Mouse (Mus musculus): Measurements from ENCODE around the gene Fam184b. TPM values are rescaled to one million over a fixed set of nuclear protein-coding genes. Genes with fewer than 3 reads are reported as not detected.

Gene Fam184b
- polyA plus RNA-seq, 1 experiment = 6.4 TPM

DNA sequence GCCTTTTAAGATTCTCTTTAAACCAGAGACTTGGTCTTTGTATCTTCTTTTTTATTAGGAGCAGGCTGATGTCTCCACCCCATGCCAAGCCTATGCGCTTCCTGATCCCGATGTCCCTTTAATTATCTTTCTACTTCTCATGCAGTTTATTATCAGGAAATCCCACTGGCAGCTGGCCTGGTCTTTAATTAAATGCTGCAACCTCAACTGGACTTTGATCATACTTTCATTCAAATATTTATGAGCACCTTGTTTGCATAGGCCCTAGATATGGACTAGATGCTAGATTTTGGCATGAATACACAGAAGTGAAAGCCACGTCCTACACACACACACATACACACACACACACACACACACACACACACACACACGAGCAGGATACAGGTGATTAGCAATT lies 147.6 kb downstream of the Fam184b start:
- Histone ChIP-seq H3K27me3 (ENCODE audit: control insufficient read depth, insufficient read depth, low read length) (no peaks in the 10 kb centered on the region), H3K4me3 (replicated peaks; ENCODE audit: insufficient read depth, low read depth, low read length) (no peak overlapping the region), H3K4me1 (ENCODE audit: control insufficient read depth, insufficient read depth, low read length) (no peaks in the 10 kb centered on the region), H3K27ac (ENCODE audit: insufficient read depth, low read length) (no peak overlapping the region)
- WGBS = 71% methylated on average over 4 of the region's 4 CpGs
- TF ChIP-seq POLR2A (IDR thresholded peaks at IDR 0.05; ENCODE audit: borderline replicate concordance, insufficient read depth, low read length) = no peak
- no peak for TF ChIP-seq CTCF (IDR thresholded peaks at IDR 0.05; ENCODE audit: borderline replicate concordance, insufficient read depth, low read depth, low read length)
- DNase-seq = no peak

GRCm38 (mm10) chr5:45483654-45484053 lies 155.8 kb downstream of the Fam184b start:
- no peak for DNase-seq
- WGBS = 84% methylated on average over 1 of the region's 1 CpGs
- Histone ChIP-seq H3K27ac (ENCODE audit: insufficient read depth, low read length) (no peak overlapping the region), H3K4me1 (ENCODE audit: control insufficient read depth, insufficient read depth, low read length) (no peaks in the 10 kb centered on the region), H3K4me3 (replicated peaks; ENCODE audit: insufficient read depth, low read depth, low read length) (no peak overlapping the region), H3K27me3 (ENCODE audit: control insufficient read depth, insufficient read depth, low read length) (no peaks in the 10 kb centered on the region)
- TF ChIP-seq CTCF (IDR thresholded peaks at IDR 0.05; ENCODE audit: borderline replicate concordance, insufficient read depth, low read depth, low read length) (no peak), POLR2A (IDR thresholded peaks at IDR 0.05; ENCODE audit: borderline replicate concordance, insufficient read depth, low read length) (no peak)

DNA sequence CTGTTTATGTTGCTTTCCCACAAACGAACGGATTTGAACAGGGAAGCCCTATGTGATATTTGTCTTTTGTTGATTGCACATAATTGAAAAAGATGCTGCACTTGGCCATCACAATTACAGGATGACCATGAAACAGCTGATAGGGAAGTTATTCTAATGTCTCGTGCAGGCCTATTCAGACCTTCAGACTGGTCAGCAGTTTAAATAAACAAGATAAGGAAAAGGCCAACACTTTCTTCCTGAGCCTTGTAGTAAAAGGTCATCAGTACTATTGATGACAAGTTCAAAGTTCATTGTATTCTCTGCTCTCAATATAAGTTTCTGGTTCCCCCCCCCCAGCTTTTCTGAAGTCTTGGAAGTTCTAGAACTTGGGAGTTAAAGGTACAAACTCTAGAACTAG lies 156.8 kb downstream of the Fam184b start:
- Histone ChIP-seq H3K4me1 (ENCODE audit: control insufficient read depth, insufficient read depth, low read length) (no peaks in the 10 kb centered on the region), H3K27ac (ENCODE audit: insufficient read depth, low read length) (no peak overlapping the region), H3K4me3 (replicated peaks; ENCODE audit: insufficient read depth, low read depth, low read length) (no peak overlapping the region), H3K27me3 (ENCODE audit: control insufficient read depth, insufficient read depth, low read length) (no peaks in the 10 kb centered on the region)
- 87% methylated on average over 3 of the region's 3 CpGs for WGBS
- no peak for DNase-seq
- TF ChIP-seq CTCF (IDR thresholded peaks at IDR 0.05; ENCODE audit: borderline replicate concordance, insufficient read depth, low read depth, low read length) (no peak), POLR2A (IDR thresholded peaks at IDR 0.05; ENCODE audit: borderline replicate concordance, insufficient read depth, low read length) (no peak)

DNA sequence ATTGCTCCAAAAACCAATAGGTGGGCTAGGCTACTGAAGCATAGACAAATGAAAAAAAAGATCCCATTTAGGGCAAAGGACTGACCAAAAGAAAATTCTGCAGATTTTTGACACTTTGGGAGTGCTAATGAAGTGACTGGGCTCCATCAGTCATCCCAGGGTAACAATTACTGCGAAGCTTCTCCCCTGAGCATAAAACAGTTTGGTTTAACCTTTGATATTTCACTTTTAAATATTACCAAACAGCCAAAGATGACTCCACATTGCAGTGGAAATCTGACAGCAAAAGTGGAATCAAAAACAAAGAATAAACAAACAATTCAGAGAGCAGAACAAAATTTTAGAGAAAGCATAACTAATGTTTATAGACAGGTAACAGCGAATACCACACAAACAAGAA lies 158.3 kb downstream of the Fam184b start:
- Histone ChIP-seq H3K27me3 (ENCODE audit: control insufficient read depth, insufficient read depth, low read length) (no peaks in the 10 kb centered on the region), H3K4me1 (ENCODE audit: control insufficient read depth, insufficient read depth, low read length) (no peaks in the 10 kb centered on the region), H3K27ac (ENCODE audit: insufficient read depth, low read length) (no peak overlapping the region), H3K4me3 (replicated peaks; ENCODE audit: insufficient read depth, low read depth, low read length) (no peak overlapping the region)
- TF ChIP-seq POLR2A (IDR thresholded peaks at IDR 0.05; ENCODE audit: borderline replicate concordance, insufficient read depth, low read length) (no peak), CTCF (IDR thresholded peaks at IDR 0.05; ENCODE audit: borderline replicate concordance, insufficient read depth, low read depth, low read length) (no peak)
- WGBS = 91% methylated on average over 2 of the region's 2 CpGs
- DNase-seq = no peak

GRCm38 (mm10) chr5:45480066-45480465 lies 159.3 kb downstream of the Fam184b start:
- WGBS = 91% methylated on average over 1 of the region's 1 CpGs

More at GRCm38 (mm10) chr5:45480066-45480465, 159.3 kb downstream of the Fam184b start:
- no peak for DNase-seq
- TF ChIP-seq CTCF (IDR thresholded peaks at IDR 0.05; ENCODE audit: borderline replicate concordance, insufficient read depth, low read depth, low read length) = no peak
- H3K4me1 ChIP-seq (ENCODE audit: control insufficient read depth, insufficient read depth, low read length) = no peaks in the 10 kb centered on the region
- no peak overlapping the region for H3K4me3 ChIP-seq (replicated peaks; ENCODE audit: insufficient read depth, low read depth, low read length)
- H3K27me3 ChIP-seq (ENCODE audit: control insufficient read depth, insufficient read depth, low read length) = no peaks in the 10 kb centered on the region
- no peak overlapping the region for H3K27ac ChIP-seq (ENCODE audit: insufficient read depth, low read length)

Other genes starting within 250 kb of the Fam184b start
- gene Qdpr, start 189.4 kb downstream of the Fam184b start, polyA plus RNA-seq (2012; rRNA removed) = 454 and 593 TPM in 2 replicates
- gene Clrn2, start 185.9 kb downstream of the Fam184b start, polyA plus RNA-seq (2012; rRNA removed) = not detected in 2 replicates
- gene Lap3, start 146.2 kb downstream of the Fam184b start, polyA plus RNA-seq (2012; rRNA removed) = 51.1 and 56.7 TPM in 2 replicates
- 131 and 134 TPM in 2 replicates for gene Med28, start 119.4 kb downstream of the Fam184b start, polyA plus RNA-seq (2012; rRNA removed)
- gene Ncapg, start 30.3 kb upstream of the Fam184b start, polyA plus RNA-seq (2012; rRNA removed) = 0.10 and 0.11 TPM in 2 replicates
- gene Lcorl, start 218.0 kb upstream of the Fam184b start, polyA plus RNA-seq (2012; rRNA removed) = 6.4 and 7.0 TPM in 2 replicates